Mouse (Mus musculus): ENCODE measurements around the gene Col11a2. TPM values are rescaled to one million over a fixed set of nuclear protein-coding genes. Genes with fewer than 3 reads are reported as not detected.

Gene Col11a2
- total and polyA plus RNA-seq, 3 experiments: 3.0 to 6.0 (median 5.8) TPM

DNA sequence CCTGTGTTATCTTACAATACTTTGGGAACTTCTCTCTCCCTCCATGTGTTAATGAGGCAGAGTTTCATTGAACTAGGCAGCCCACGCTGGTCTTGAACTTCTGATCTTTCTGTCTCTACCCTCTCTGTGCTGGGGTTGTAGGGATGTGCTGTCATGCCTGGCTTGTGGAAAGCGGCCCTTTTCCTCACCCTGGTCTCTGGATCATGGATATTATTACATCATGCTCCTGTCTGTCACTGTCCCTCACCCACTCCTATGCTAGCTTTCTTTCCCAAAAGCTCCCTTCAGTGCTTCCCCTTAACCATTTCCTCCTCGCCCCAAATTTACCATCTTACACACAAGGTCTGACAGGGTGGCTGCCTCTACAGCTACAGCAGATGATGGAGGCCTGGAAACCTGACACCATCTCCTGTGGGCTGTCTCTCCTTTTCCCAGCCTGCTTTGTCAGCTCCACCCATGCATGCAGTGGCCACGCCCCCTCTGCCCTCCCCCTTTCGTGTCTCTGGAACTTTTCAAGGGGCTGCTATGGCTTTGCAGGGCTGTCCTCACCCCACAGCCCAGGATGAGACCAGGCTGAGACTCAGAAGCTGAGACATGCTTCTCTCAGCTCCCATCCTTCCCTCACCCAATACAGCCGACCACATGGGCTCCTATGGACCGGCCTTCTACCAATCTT is 54.1 kb downstream of the Col11a2 start:
- in situ Hi-C loops (cut with MboI; ENCODE audit: low pct_ligation_motif_present, low pct_unique_long_range_greater_than_20kb, low sequenced_read_pairs): loop anchor here (5.0 kb wide), 2 partner anchors 34 to 69 kb away; no protein-coding TSS in a partner anchor

DNA sequence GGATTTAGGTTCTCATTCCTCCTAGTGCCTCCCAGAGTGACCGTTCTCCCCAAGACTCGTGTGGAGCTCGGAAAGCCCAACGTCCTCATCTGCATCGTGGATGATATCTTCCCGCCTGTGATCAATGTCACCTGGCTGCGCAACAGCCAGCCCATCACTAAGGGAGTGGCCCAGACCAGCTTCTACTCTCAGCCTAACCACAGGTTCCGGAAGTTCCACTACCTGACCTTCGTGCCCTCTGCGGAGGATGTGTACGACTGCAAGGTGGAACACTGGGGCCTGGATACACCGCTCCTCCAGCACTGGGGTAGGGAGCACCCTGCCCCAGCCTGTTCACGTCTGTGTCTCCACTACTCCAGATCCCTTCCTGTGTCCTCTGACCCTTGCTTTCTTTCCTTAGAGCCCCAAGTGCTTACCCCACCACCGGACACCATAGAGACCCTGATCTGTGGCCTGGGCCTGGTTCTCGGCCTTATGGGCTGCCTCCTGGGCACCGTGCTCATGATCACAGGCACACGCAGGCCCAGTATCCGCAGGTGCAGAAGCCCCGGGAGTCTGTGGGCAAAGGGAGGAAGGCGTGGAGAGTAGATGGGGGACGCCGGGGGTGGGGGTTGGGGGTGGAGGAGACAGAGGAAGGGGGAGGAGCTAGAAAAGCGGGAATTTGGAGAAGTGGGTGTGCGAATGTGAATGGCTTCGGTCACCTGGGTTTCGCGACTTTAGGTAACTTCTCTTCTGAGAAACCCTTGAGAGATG is 55.2 kb downstream of the Col11a2 start:
- no peaks in the 10 kb centered on the region for H3K79me2 ChIP-seq (replicated peaks; ENCODE audit: control insufficient read depth, extremely low read depth, insufficient read depth, poor library complexity, severe bottlenecking)
- peaks cover 10 to 55% of the 10 kb centered on the region in 2 experiments for H3K4me1 ChIP-seq (ENCODE audit: control insufficient read depth in 1 of 2, insufficient read depth in 2 of 2)
- H3K4me2 ChIP-seq (ENCODE audit: insufficient read depth, low read depth, poor library complexity, severe bottlenecking): no peak overlapping the region
- H3K9me3 ChIP-seq (replicated peaks; ENCODE audit: low read length): peaks cover 8% of the 10 kb centered on the region
- no peak overlapping the region for H3K4me3 ChIP-seq (replicated peaks in 1 of 3; ENCODE audit: low read depth in 2 of 3, low read length in 2 of 3, poor library complexity in 1 of 3)
- H3K27ac ChIP-seq (ENCODE audit: insufficient read depth, low read depth): no peak overlapping the region
- no peak overlapping the region for H3K9ac ChIP-seq (ENCODE audit: insufficient read depth, low read depth)
- H3K36me3 ChIP-seq (replicated peaks in 1 of 2; ENCODE audit: control insufficient read depth in 1 of 2, insufficient read depth in 1 of 2, low read length in 1 of 2): peaks cover 3 to 28% of the 10 kb centered on the region in 2 experiments
- H3K27me3 ChIP-seq (replicated peaks): no peaks in the 10 kb centered on the region
- in situ Hi-C loops (cut with MboI; ENCODE audit: low pct_ligation_motif_present, low pct_unique_long_range_greater_than_20kb, low sequenced_read_pairs): loop anchor here (5.0 kb wide), 2 partner anchors 33 to 68 kb away; no protein-coding TSS in a partner anchor
- DNase-seq (ENCODE audit: extremely low read depth): no peak
- TF ChIP-seq ZKSCAN1 (IDR thresholded peaks at IDR 0.05; ENCODE audit: borderline replicate concordance, low read depth, low read length) (no peak), POLR2AphosphoS2 (IDR thresholded peaks at IDR 0.05; ENCODE audit: low read depth, low read length) (no peak), USF1 (IDR thresholded peaks at IDR 0.05; ENCODE audit: low read depth, low read length) (no peak), JUND (conservative IDR thresholded peaks at IDR 0.05; ENCODE audit: low read depth, low read length) (no peak), TBP (conservative IDR thresholded peaks at IDR 0.05; ENCODE audit: low read depth, low read length) (no peak), CHD1 (IDR thresholded peaks at IDR 0.05; ENCODE audit: low read depth, low read length) (no peak), MAFK (IDR thresholded peaks at IDR 0.05; ENCODE audit: insufficient replicate concordance, low read length) (no peak), E2F4 (IDR thresholded peaks at IDR 0.05; ENCODE audit: insufficient replicate concordance, low read depth, low read length) (no peak), RCOR1 (conservative IDR thresholded peaks at IDR 0.05; ENCODE audit: low read depth, low read length) (no peak), BHLHE40 (IDR thresholded peaks at IDR 0.05; ENCODE audit: low read depth, low read length) (no peak), IRF4 (IDR thresholded peaks at IDR 0.05; ENCODE audit: low read depth, low read length) (no peak), USF2 (conservative IDR thresholded peaks at IDR 0.05; ENCODE audit: low read depth, low read length) (no peak), ETS1 (conservative IDR thresholded peaks at IDR 0.05; ENCODE audit: low read depth, low read length) (no peak)
- dilution Hi-C loops (cut with MboI; ENCODE audit: extremely low pct_ligation_motif_present, extremely low pct_unique_long_range_greater_than_20kb, low sequenced_read_pairs): no loop called here

More for the DNA sequence above, 54.1 kb downstream of the Col11a2 start:
- Histone ChIP-seq H3K27ac (ENCODE audit: insufficient read depth, low read depth) (no peak overlapping the region), H3K27me3 (replicated peaks) (no peaks in the 10 kb centered on the region), H3K79me2 (replicated peaks; ENCODE audit: control insufficient read depth, extremely low read depth, insufficient read depth, poor library complexity, severe bottlenecking) (no peaks in the 10 kb centered on the region), H3K9me3 (replicated peaks; ENCODE audit: low read length) (peaks cover 8% of the 10 kb centered on the region), H3K36me3 (replicated peaks in 1 of 2; ENCODE audit: control insufficient read depth in 1 of 2, insufficient read depth in 1 of 2, low read length in 1 of 2) (peaks cover 3 to 28% of the 10 kb centered on the region in 2 experiments), H3K4me1 (ENCODE audit: control insufficient read depth in 1 of 2, insufficient read depth in 2 of 2) (peaks cover 5 to 45% of the 10 kb centered on the region in 2 experiments), H3K4me2 (ENCODE audit: insufficient read depth, low read depth, poor library complexity, severe bottlenecking) (no peak overlapping the region), H3K4me3 (replicated peaks in 1 of 3; ENCODE audit: low read depth in 2 of 3, low read length in 2 of 3, poor library complexity in 1 of 3) (peak overlapping the region in 2 of 3 experiments; percentile 57 to 77), H3K9ac (ENCODE audit: insufficient read depth, low read depth) (no peak overlapping the region)
- DNase-seq (ENCODE audit: extremely low read depth): no peak
- TF ChIP-seq MAX (IDR thresholded peaks at IDR 0.05; ENCODE audit: low read length) (no peak), PAX5 (IDR thresholded peaks at IDR 0.05; ENCODE audit: low read length) (no peak), RCOR1 (conservative IDR thresholded peaks at IDR 0.05; ENCODE audit: low read depth, low read length) (no peak), MYC (IDR thresholded peaks at IDR 0.05; ENCODE audit: low read depth, low read length) (no peak), TBP (conservative IDR thresholded peaks at IDR 0.05; ENCODE audit: low read depth, low read length) (no peak), ELF1 (IDR thresholded peaks at IDR 0.05; ENCODE audit: low read depth, low read length) (no peak), ETS1 (conservative IDR thresholded peaks at IDR 0.05; ENCODE audit: low read depth, low read length) (no peak), SMC3 (IDR thresholded peaks at IDR 0.05; ENCODE audit: low read depth, low read length) (no peak), TCF12 (IDR thresholded peaks at IDR 0.05; ENCODE audit: low read depth, low read length) (no peak), KAT2A (IDR thresholded peaks at IDR 0.05; ENCODE audit: insufficient replicate concordance, low read length) (no peak), POLR2A (IDR thresholded peaks at IDR 0.05; ENCODE audit: low read depth, low read length) (no peak), USF2 (conservative IDR thresholded peaks at IDR 0.05; ENCODE audit: low read depth, low read length) (no peak)
- dilution Hi-C loops (cut with MboI; ENCODE audit: extremely low pct_ligation_motif_present, extremely low pct_unique_long_range_greater_than_20kb, low sequenced_read_pairs): no loop called here
